Mouse (Mus musculus) telencephalon, adult 2 months (tissue): ENCODE data around the gene Hipk3.

Source experiments
- DNase-seq: peaks from one replicate; pipeline ENCODE4 v3.0.0-alpha.2; 2011; ENCODE audit warnings: low read depth, low spot score

The Hipk3 gene

GRCm38 (mm10) chr2:104493951-104494800 lies at the start of gene Hipk3:
Hipk3 (minus strand) TSS chr2:104494446.
- DNase-seq, result peak; percentile 61

DNA sequence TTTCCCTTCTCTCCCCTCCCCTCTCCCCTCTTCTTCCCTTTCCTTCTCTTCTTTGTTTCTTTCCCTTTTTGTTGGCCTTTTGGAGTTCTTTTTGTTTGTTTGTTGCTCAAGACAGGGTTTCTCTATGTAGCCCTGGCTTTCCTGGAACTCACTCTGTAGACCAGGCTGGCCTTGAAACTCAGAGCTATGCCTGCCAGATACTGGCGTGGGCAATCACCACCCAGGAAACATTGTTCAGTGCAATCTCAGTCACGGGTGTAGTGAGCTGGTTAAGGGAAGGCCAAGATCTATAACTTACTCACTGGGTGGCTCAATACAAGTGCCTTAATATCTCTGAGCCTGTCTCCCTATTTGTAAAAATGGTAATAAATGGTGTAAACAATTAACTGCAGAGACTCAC lies 46.0 kb upstream of the Hipk3 start:
- no peak for DNase-seq

- no peak for DNase-seq
These were observed 40.5 kb upstream of the Hipk3 start for GRCm38 (mm10) chr2:104534751-104535150.

DNA sequence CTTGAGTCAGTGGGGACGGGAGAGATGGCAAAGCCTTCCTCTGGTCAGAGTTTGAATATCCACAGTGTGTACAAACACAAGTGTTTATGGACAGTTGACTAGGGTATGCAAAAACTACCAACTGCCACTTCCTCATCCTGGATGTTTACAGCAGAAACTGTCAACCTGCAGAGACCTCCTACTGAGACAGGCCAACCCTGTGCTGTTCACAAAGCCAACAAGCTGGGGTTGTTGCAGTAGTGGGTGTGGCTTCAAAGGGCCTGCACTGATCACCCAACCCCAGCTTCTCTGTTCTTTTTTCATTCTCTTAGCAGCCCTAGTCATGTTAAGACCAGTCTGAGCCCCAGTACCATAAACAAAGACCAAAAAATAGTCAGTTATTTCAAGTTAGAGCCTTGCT lies 38.3 kb upstream of the Hipk3 start:
- no peak for DNase-seq

DNA sequence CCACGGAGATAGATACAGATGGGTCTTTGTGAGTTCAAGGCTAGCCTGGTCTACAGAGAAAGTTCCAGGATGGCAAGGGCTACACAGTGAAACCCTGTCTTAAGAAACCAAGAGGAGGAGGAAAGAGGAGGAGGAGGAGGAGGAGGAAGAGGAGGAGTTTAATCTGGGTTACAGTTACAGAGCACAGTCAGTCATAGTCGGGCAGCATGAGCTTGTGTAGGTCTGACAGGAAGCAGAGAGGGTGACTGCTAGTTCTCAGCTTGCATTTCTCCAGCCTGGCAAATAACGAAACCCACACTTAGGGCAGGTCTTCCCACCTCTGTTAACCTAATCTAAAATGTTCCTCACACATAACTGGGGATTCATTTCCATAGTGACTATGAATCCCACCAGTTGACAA lies 32.3 kb upstream of the Hipk3 start:
- no peak for DNase-seq

DNA sequence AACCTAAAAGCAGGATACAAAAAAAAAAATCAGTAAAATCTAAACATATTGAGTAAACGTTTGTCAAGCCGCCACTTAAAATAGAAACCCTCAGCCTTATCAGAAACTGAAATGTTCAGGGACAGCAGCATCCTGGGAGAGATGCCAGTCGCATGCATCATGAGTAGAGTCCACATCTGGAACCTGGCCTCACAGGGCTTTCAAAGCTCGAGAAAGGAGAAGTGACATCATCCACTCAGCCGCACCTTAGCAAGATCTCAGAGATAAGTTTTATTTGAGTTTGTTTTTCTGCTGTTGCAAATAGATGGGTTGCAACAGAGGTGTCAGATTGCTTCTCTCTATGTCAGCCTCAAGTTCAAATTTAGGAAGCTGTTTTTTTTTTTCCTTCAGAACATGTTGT lies 31.3 kb upstream of the Hipk3 start:
- DNase-seq, result no peak

GRCm38 (mm10) chr2:104511622-104512021 lies 17.4 kb upstream of the Hipk3 start:
- no peak for DNase-seq

DNA sequence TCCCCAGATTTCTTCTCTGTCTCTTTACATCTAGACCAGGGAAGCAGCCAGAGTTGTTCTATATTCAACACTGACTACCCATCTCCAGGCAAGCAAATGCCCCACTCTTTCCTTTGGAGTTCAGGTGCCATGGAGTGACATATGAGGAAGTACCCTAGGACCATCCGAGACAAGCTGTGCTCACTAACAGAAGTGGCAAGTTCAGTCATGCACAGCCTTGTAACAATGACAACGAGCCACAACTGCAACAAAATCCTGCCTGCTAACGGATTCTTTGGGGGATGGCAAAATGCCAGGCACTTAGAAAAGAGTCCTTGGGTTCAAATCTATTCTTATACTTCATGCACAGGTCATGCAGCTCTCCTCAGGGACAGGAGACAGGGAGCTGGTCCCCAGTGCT lies 8.1 kb upstream of the Hipk3 start:
- no peak for DNase-seq

DNA sequence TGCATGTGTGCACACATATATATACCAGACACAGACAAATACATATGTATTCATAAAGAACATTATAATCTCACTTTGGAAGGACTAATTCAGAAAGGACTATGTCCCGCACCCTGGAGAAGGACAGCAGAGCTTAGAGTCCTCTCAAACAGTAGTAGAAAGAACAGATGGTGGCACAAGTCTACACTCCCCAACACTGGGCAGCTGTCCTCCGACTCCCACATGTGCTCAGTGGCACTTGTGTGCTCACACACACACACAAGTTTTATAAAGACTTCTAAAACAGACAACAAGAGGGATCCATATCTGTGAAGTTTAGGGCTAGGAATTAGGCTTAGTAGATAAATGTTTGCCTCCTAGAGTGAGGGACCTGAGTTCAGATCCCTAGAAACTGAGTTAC lies 6.8 kb upstream of the Hipk3 start:
- DNase-seq, result peak; percentile 24

DNA sequence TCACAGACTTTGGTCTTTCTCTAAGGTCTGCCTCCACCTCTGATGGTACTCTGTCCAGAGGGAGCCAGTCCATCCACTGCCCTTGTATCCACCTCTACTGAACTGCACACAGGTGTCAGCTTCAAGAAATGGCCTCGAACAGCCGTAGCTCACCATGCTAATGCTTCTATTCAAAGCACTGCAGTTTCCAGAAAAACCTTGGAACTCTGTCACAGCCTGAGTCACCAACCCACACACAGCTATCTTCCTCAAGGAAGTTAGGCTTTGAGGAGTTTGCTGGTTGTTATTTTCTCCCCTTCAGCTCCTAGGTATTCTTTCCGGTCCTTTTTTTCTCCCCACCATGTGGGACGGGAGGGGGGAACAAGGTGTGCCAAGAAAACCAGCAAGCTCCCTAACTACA lies 3.5 kb upstream of the Hipk3 start:
- peak; percentile 85 for DNase-seq

- no peak for DNase-seq
These were observed 3.0 kb upstream of the Hipk3 start for GRCm38 (mm10) chr2:104497231-104497630.

- DNase-seq, result no peak
These were observed 2.0 kb upstream of the Hipk3 start for GRCm38 (mm10) chr2:104496206-104496605.

DNA sequence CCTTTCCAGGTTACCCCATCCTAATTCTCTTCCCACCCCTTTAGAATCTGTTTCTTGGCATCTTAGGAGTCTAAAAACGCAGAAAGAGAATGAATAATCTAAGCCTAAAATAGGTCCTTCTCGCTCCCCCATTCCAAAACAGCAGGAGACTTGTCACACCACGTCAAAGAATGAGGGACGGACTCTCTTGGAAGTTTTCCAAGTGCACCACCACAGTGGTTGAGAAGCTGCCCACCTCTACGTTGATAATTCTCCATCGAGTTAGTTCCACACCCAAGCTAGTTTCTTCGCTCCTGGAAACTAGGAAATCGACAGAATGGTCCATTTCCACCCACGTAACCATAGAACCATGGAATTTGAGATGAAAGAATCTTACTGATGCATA lies 547 bp upstream of the Hipk3 start:
- DNase-seq, result peak; percentile 65

DNA sequence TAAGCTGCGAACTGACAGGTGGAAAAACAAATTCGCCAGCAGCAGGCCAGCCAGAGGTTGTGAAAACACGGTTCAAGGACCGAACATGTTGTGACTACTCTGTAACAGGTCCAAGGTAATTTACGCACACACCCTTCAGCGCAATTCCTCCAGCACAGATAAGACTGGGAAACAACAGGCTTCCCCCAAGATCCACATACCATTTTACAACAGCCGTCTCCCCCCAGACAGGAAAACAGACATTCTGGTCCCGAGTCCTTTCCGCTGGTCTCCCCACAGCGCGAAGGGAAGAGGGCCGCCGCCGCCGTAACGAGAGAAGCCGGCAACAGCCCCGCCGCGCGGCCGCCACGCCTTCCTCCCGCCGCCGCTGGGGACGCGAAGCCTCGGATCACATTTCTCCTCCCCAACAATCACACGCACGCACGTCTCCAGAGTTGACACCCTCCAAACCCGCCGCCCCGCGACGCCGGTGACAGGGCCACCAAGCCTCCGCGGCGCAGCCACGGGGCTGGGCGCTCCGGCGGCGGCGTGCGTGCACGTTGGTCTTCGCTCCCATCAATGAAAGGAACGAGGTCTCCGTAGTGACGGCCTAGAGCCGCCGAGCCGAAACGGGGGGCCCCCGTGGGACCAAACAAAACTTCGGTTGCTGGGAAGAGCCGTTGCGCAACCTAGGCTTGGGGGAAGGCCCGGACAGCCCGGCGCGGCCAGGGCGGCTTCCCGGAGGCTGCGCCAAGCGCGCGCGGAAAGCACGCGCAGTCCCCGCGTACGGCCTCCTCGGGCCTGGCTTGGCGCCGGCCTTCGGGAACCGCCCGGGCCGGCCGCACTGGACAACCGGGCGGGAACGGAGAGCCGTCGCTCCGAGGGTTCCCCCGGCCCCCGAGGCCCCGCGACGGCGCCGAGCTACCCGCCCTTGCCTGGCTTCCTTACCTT lies 960 bp downstream of the Hipk3 start:
- DNase-seq, result peak; percentile 65

DNA sequence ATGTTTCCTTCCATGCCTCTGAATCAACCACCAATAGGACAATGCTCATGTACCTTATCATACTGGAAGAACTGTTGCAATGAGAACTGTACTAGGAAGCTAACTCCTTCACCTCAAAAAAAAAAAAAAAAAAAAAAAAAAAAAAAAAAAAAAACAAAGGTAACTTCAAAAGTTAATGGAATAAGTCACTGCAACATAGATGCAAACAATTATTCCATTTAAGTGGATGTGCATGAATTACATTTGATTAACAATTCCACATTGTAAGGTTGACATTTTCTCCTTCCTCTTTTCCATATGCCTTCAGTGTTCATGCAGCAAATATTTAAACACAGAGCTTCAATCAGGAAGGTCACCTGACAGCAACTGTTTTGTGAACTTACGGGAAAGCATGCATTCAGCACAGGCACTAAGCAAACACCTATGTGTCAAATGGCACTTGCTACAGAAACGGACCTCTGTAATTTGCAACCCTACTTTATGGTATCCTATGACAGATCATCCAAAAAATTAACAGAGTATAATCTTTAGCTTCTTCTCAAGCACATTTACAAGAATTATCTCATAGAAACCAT lies 2.9 kb downstream of the Hipk3 start:
- DNase-seq, result no peak

DNA sequence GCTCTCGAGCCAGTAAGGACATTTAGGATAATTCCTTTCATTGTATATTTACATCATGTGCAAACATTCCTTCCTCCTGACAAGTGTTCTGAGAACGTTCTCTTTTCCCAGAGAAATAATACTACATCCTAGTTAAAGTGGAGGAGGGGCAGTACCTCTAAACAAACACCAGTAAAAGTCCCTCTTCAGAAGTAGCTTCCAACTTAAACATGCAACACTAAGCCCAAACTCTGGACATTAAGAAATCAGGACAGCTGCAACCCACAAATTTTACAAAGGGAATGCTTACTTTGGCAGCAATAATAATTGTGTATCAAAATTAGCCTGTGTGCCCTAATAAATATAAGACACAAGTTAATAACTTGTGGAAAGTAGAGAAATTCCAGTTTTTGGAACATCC lies 3.5 kb downstream of the Hipk3 start:
- DNase-seq, result no peak

DNA sequence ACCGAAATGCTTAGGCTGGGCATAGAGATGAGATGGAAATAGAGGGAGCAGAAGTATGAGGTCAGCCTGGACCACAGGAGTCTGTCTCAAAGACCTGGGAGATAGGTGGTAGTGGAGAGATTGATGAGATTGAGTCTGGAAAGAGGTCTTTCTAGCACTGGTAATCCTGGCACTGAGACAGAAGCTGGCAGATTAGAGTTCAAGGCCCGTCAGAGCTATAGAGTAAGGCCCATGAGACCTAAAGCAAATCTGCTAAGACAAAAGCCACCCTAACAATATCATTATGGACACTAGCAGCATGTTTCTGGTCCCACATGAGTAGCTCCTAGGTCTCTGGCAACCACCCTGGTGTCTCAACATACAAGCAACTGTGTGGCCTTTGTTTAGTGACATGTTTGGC lies 4.4 kb downstream of the Hipk3 start:
- no peak for DNase-seq

- DNase-seq, result no peak
These were observed 9.8 kb downstream of the Hipk3 start for GRCm38 (mm10) chr2:104484438-104484837.

- DNase-seq, result no peak
These were observed 12.1 kb downstream of the Hipk3 start for GRCm38 (mm10) chr2:104482156-104482555.

GRCm38 (mm10) chr2:104479054-104479453 lies 15.2 kb downstream of the Hipk3 start:
- no peak for DNase-seq

- no peak for DNase-seq
These were observed 16.7 kb downstream of the Hipk3 start for GRCm38 (mm10) chr2:104477398-104478015.

DNA sequence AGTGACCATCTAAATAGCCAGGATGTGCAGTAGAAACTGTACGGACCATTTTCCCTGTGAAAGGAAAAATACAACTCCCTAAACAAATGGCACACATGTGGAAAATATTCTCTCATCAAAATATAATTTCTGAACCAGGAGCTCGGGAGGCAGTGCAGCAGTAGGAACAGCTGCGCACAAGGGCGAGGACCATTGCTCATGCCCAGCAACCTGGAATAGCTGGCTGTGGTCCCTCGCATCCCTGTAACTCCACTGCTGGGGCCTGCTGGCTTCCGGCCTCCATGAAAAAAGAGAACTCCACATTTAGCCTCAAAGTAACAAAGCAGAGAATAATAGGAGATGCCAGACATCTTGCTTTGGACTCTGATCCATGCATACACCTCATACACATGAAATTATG lies 22.2 kb downstream of the Hipk3 start:
- no peak for DNase-seq
